Mouse (Mus musculus): ENCODE measurements around the gene Ctnnal1. TPM values are rescaled to one million over a fixed set of nuclear protein-coding genes. Genes with fewer than 3 reads are reported as not detected.
A peak's percentile ranks its signal among the peaks of the same experiment; 100 is the strongest.
"Not testable (repeated sequence)": the region's sequence is repeated elsewhere in the genome, so short reads cannot be mapped to it uniquely, and the experiment has no call there.

Gene Ctnnal1
- polyA plus RNA-seq, 1 experiment: 15.5 TPM

DNA sequence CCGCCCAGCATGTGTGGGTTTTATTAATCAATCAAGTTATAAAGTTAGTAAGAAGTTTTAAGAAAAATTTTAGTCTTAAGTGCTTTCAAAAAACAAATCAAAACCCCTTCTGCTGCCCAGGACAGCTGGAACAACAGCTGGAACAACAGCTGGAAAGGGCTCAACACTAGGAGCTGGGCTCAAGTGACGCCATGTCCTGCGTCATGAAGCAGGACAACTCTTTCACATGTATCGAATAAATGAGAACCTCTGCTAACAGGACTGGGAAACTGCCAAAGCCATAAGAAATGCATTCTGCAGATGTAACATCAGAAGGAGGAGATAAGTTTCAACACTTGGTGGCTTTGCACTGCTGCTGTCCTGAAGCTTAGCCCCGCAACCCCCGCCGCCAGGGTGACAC, 14.0 kb upstream of the Ctnnal1 start:
- H3K79me2 ChIP-seq (ENCODE audit: control insufficient read depth, insufficient read depth): no peaks in the 10 kb centered on the region
- H3K27me3 ChIP-seq (ENCODE audit: control insufficient read depth, insufficient read depth, insufficient read length): no peaks in the 10 kb centered on the region
- peaks cover 60% of the 10 kb centered on the region for H3K36me3 ChIP-seq (ENCODE audit: control insufficient read depth, insufficient read depth)
- TF ChIP-seq FOSL1 (IDR thresholded peaks at IDR 0.05; ENCODE audit: insufficient read depth, low read length, poor library complexity, severe bottlenecking) (no peak), MYOD1 (IDR thresholded peaks at IDR 0.05; ENCODE audit: control insufficient read depth, insufficient read length, low read depth) (peak; percentile 61), MAX (IDR thresholded peaks at IDR 0.05) (no peak)
- no peak overlapping the region for H3ac ChIP-seq (ENCODE audit: control insufficient read depth, insufficient read length, low read depth)
- H3K4me3 ChIP-seq (ENCODE audit: insufficient read depth, poor library complexity, severe bottlenecking): no peak overlapping the region
- no peaks in the 10 kb centered on the region for H3K79me3 ChIP-seq (ENCODE audit: low read depth)

DNA sequence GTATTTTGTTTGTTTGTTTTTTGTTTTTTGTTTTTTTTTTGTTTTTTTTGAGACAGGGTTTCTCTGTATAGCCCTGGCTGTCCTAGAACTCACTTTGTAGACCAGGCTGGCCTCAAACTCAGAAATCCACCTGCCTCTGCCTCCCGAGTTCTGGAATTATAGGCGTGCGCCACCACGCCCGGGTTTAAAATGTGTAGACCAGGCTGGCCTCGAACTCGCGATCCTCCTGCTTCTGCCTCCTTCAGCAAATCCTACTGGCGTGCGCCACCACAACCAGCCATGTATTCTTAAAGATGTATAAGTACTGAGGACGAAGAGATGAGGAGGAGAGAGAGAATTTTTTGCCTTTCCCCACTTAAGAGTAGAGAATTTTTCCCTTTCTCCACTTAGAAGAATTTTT, 5.6 kb upstream of the Ctnnal1 start:
- H3K79me2 ChIP-seq (ENCODE audit: control insufficient read depth, insufficient read depth): not testable (repeated sequence)

DNA sequence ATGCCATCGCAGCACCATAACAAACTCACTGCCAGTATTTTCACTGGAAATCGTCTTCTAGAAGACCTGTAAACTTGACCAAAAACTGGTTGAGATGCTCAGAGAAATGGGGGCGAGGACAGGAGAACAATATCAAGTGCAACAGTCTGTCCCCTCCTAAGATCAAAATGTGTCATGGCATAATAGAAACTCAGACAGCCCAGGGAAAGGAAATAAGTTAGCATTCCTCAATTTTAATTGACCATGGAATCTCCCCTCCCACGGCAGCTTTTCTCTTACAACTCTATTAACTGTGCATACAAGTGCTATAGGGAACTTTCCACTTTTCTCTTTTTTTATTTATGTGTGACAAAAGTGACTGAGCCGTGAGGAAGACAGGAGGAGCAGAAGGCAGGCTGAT, 2.8 kb upstream of the Ctnnal1 start:
- Histone ChIP-seq H3K79me2 (ENCODE audit: control insufficient read depth, insufficient read depth) (peaks cover 18% of the 10 kb centered on the region), H3K27me3 (ENCODE audit: control insufficient read depth, insufficient read depth, insufficient read length) (no peaks in the 10 kb centered on the region), H3K79me3 (ENCODE audit: low read depth) (peaks cover 14% of the 10 kb centered on the region), H3ac (ENCODE audit: control insufficient read depth, insufficient read length, low read depth) (no peak overlapping the region), H3K4me3 (ENCODE audit: insufficient read depth, poor library complexity, severe bottlenecking) (no peak overlapping the region), H3K36me3 (ENCODE audit: control insufficient read depth, insufficient read depth) (peaks cover 7% of the 10 kb centered on the region)
- TF ChIP-seq CTCF (IDR thresholded peaks at IDR 0.05; ENCODE audit: control insufficient read depth, insufficient read depth, insufficient read length) (no peak), MAX (IDR thresholded peaks at IDR 0.05) (no peak), USF1 (IDR thresholded peaks at IDR 0.05; ENCODE audit: low read depth) (no peak), CEBPB (IDR thresholded peaks at IDR 0.05; ENCODE audit: low read depth) (no peak), FOSL1 (IDR thresholded peaks at IDR 0.05; ENCODE audit: insufficient read depth, low read length, poor library complexity, severe bottlenecking) (no peak), MYOG (IDR thresholded peaks at IDR 0.05; ENCODE audit: control insufficient read depth, extremely low read depth, insufficient read length) (no peak), MYOD1 (IDR thresholded peaks at IDR 0.05; ENCODE audit: control insufficient read depth, insufficient read length, low read depth) (no peak)

More for the DNA sequence above, 5.6 kb upstream of the Ctnnal1 start:
- H3K36me3 ChIP-seq (ENCODE audit: control insufficient read depth, insufficient read depth): peaks cover 18% of the 10 kb centered on the region
- not testable (repeated sequence) for H3K4me3 ChIP-seq (ENCODE audit: insufficient read depth, poor library complexity, severe bottlenecking); H3ac ChIP-seq (ENCODE audit: control insufficient read depth, insufficient read length, low read depth); H3K27me3 ChIP-seq (ENCODE audit: control insufficient read depth, insufficient read depth, insufficient read length); H3K79me3 ChIP-seq (ENCODE audit: low read depth)

DNA sequence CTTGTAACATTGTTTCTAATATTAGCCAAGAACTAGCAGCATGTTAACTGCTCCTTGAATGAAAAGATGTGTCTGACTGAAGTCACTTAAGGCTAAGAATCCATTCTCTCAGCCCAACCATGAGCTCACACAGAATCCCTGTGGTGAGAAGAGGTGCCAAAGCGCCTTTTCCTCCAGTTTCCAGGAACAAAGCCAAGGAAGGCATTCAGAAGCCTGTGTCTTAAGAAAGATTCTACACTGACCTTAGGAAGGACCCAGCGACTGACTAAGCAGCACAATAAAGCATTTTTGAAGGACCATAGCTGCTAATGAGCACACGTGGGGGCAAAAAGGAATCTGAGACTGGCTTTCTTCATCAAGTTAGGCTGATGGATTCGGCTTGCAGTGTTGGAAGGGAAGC, 983 bp upstream of the Ctnnal1 start:
- Histone ChIP-seq H3K4me3 (ENCODE audit: insufficient read depth, poor library complexity, severe bottlenecking) (no peak overlapping the region), H3ac (ENCODE audit: control insufficient read depth, insufficient read length, low read depth) (no peak overlapping the region), H3K36me3 (ENCODE audit: control insufficient read depth, insufficient read depth) (peaks cover 1% of the 10 kb centered on the region), H3K27me3 (ENCODE audit: control insufficient read depth, insufficient read depth, insufficient read length) (no peaks in the 10 kb centered on the region), H3K79me2 (ENCODE audit: control insufficient read depth, insufficient read depth) (peaks cover 34% of the 10 kb centered on the region), H3K79me3 (ENCODE audit: low read depth) (peaks cover 24% of the 10 kb centered on the region)
- TF ChIP-seq USF1 (IDR thresholded peaks at IDR 0.05; ENCODE audit: low read depth): no peak
- no peak for TF ChIP-seq CTCF (IDR thresholded peaks at IDR 0.05; ENCODE audit: control insufficient read depth, insufficient read depth, insufficient read length)

DNA sequence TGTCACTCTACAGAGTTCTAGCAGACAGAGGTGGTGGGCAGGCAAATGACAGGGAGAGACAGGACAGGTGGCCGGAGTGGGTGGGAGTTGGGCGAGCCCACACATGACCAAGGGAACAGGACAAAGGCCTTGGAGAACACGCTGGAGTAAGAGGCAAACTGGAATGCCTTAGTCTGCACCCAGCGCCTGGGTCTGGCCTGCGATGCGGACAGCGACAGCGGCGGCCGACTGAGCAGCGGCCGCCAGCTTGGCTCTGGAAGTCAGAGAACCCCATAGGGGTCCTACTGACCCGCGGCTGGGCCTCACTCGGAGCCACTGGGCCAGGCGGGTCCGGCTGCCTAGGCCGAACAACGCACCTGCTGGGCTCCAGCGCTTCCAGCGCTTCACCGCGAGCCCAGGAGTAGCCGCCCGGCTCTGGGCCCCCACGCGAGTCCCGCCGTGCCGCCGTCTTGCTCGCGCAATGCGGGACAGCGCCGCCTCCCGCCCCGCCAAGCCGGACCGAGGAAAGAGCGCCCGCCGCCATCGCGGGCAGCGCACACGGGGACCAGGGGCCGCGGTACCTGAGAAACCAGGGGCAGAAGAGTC, 479 bp downstream of the Ctnnal1 start:
- no peaks in the 10 kb centered on the region for H3K27me3 ChIP-seq (ENCODE audit: control insufficient read depth, insufficient read depth, insufficient read length)

DNA sequence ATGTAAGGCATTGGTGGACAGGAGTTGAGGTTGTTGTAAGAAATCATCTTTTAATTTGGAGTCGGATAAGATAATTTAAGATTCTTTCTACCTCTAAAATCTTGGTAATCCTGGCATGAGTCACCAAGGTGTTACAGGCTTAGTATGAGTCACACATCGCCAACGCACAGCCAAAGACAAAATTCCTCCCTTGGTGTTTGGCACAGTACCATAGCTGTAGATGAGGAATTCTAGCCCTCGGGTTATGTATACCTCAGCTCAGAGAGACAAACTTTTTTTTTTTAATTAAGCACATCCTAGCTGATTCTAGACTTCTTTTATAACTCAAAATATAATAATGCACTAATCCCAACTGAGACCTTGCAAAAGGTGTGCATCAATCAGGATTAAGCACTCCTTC, 972 bp downstream of the Ctnnal1 start:
- H3K27me3 ChIP-seq (ENCODE audit: control insufficient read depth, insufficient read depth, insufficient read length): no peaks in the 10 kb centered on the region
- H3K79me2 ChIP-seq (ENCODE audit: control insufficient read depth, insufficient read depth): peaks cover 54% of the 10 kb centered on the region
- TF ChIP-seq MYOD1 (IDR thresholded peaks at IDR 0.05; ENCODE audit: control insufficient read depth, insufficient read length, low read depth) (no peak), CTCF (IDR thresholded peaks at IDR 0.05; ENCODE audit: control insufficient read depth, insufficient read depth, insufficient read length) (no peak), MYOG (IDR thresholded peaks at IDR 0.05; ENCODE audit: control insufficient read depth, extremely low read depth, insufficient read length) (no peak), FOSL1 (IDR thresholded peaks at IDR 0.05; ENCODE audit: insufficient read depth, low read length, poor library complexity, severe bottlenecking) (peak; percentile 36), USF1 (IDR thresholded peaks at IDR 0.05; ENCODE audit: low read depth) (no peak), CEBPB (IDR thresholded peaks at IDR 0.05; ENCODE audit: low read depth) (no peak)
- H3ac ChIP-seq (ENCODE audit: control insufficient read depth, insufficient read length, low read depth): peak overlapping the region; percentile 73
- peaks cover 10% of the 10 kb centered on the region for H3K36me3 ChIP-seq (ENCODE audit: control insufficient read depth, insufficient read depth)
- peaks cover 35% of the 10 kb centered on the region for H3K79me3 ChIP-seq (ENCODE audit: low read depth)
- H3K4me3 ChIP-seq (ENCODE audit: insufficient read depth, poor library complexity, severe bottlenecking): peak overlapping the region; percentile 72

More for the DNA sequence above, 479 bp downstream of the Ctnnal1 start:
- Histone ChIP-seq H3ac (ENCODE audit: control insufficient read depth, insufficient read length, low read depth) (peak overlapping the region; percentile 73), H3K36me3 (ENCODE audit: control insufficient read depth, insufficient read depth) (peaks cover 10% of the 10 kb centered on the region), H3K4me3 (ENCODE audit: insufficient read depth, poor library complexity, severe bottlenecking) (peak overlapping the region; percentile 72), H3K79me2 (ENCODE audit: control insufficient read depth, insufficient read depth) (peaks cover 49% of the 10 kb centered on the region), H3K79me3 (ENCODE audit: low read depth) (peaks cover 35% of the 10 kb centered on the region)
- TF ChIP-seq CTCF (IDR thresholded peaks at IDR 0.05; ENCODE audit: control insufficient read depth, insufficient read depth, insufficient read length) (no peak), USF1 (IDR thresholded peaks at IDR 0.05; ENCODE audit: low read depth) (no peak), MYOG (IDR thresholded peaks at IDR 0.05; ENCODE audit: control insufficient read depth, extremely low read depth, insufficient read length) (no peak), MYOD1 (IDR thresholded peaks at IDR 0.05; ENCODE audit: control insufficient read depth, insufficient read length, low read depth) (no peak), FOSL1 (IDR thresholded peaks at IDR 0.05; ENCODE audit: insufficient read depth, low read length, poor library complexity, severe bottlenecking) (no peak), MAX (IDR thresholded peaks at IDR 0.05) (no peak), CEBPB (IDR thresholded peaks at IDR 0.05; ENCODE audit: low read depth) (no peak)
